Comparison of ENCODE assay signal across 9 mouse cellular contexts in the genomic region with DNA sequence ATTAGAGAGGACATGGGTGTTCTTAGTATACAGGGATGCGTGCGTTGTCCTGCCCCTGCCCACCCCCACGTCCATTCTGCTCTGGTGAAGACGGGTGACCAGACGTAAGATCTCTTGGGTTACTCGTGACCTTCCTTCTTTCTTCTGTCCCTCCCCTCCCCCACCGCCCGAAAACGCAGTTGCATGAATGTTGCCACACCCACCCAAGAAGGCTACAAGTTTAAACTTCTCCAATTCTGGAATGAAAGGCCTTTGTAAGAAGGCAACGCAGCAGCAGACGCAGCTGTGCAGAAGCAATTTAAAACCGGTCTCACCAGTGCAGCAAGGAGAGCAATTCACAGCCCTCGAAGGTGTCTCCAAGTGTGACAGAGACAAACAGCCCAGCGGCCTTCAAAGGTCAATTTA. TPM values are rescaled to one million over a fixed set of nuclear protein-coding genes. Genes with fewer than 3 reads are reported as not detected.
DNase-seq lines count a peak whose midpoint lies in the region; ATAC-seq lines count a peak whose summit lies in the region.
"Had no signal": no experiment of that assay in that cellular context is flagged by ENCODE, and none has a peak within 500 bp of the region (broad histone marks: within the 10 kb centered on the region; RNA-seq: fewer than 3 reads in every experiment).

No protein-coding gene starts in this region.

- H3K9ac ChIP-seq in kidney, embryonic 14.5 days (ENCODE audit: low read depth, low read length): no peak overlapping the region
- H3K9ac ChIP-seq in embryonic facial prominence, embryonic 15.5 days: no peak overlapping the region
- H3K9ac ChIP-seq in limb, embryonic 13.5 days: no peak overlapping the region
- no peak overlapping the region for H3K9ac ChIP-seq in stomach, embryonic 14.5 days (replicated peaks; ENCODE audit: low read depth, low read length)

- H3K4me1 ChIP-seq in kidney, embryonic 14.5 days (ENCODE audit: control insufficient read depth, insufficient read depth, low read length): peaks cover 4% of the 10 kb centered on the region; the same call in 1 of the 2 replicates
- peaks cover 7% of the 10 kb centered on the region; the same call in 1 of the 2 replicates for H3K4me1 ChIP-seq in embryonic facial prominence, embryonic 15.5 days
- peaks cover 15% of the 10 kb centered on the region; the same call in 1 of the 2 replicates for H3K4me1 ChIP-seq in limb, embryonic 13.5 days
- H3K4me1 ChIP-seq in stomach, embryonic 14.5 days (ENCODE audit: control insufficient read depth, insufficient read depth, low read length): no peaks in the 10 kb centered on the region
- H3K4me1 ChIP-seq in midbrain, embryonic 10.5 days: no peaks in the 10 kb centered on the region

- H3K36me3 ChIP-seq in kidney, embryonic 14.5 days (ENCODE audit: control insufficient read depth, insufficient read depth, low read length): no peaks in the 10 kb centered on the region
- no peaks in the 10 kb centered on the region for H3K36me3 ChIP-seq in embryonic facial prominence, embryonic 15.5 days
- no peaks in the 10 kb centered on the region for H3K36me3 ChIP-seq in limb, embryonic 13.5 days
- no peaks in the 10 kb centered on the region for H3K36me3 ChIP-seq in stomach, embryonic 14.5 days (ENCODE audit: control insufficient read depth, insufficient read depth, low read length)
- H3K36me3 ChIP-seq in midbrain, embryonic 10.5 days: no peaks in the 10 kb centered on the region

- H3K4me3 ChIP-seq in kidney, embryonic 14.5 days (ENCODE audit: low read length): no peak overlapping the region
- no peak overlapping the region; the same call in 1 of the 2 replicates for H3K4me3 ChIP-seq in embryonic facial prominence, embryonic 15.5 days (replicated peaks)
- H3K4me3 ChIP-seq in limb, embryonic 13.5 days: no peak overlapping the region
- no peak overlapping the region for H3K4me3 ChIP-seq in stomach, embryonic 14.5 days (ENCODE audit: low read depth, low read length)
- no peak overlapping the region for H3K4me3 ChIP-seq in midbrain, embryonic 10.5 days

- WGBS in kidney, embryonic 14.5 days: 18% methylated on average over 14 of the region's 14 CpGs
- WGBS in embryonic facial prominence, embryonic 15.5 days: 42% methylated on average over 14 of the region's 14 CpGs
- 37% methylated on average over 14 of the region's 14 CpGs for WGBS in limb, embryonic 13.5 days
- 39% methylated on average over 14 of the region's 14 CpGs for WGBS in stomach, embryonic 14.5 days
- WGBS in midbrain, embryonic 10.5 days: 75% methylated on average over 14 of the region's 14 CpGs

- no peaks in the 10 kb centered on the region for H3K27me3 ChIP-seq in kidney, embryonic 14.5 days (ENCODE audit: control insufficient read depth, insufficient read depth, low read length)
- H3K27me3 ChIP-seq in embryonic facial prominence, embryonic 15.5 days: no peaks in the 10 kb centered on the region
- no peaks in the 10 kb centered on the region for H3K27me3 ChIP-seq in limb, embryonic 13.5 days
- no peaks in the 10 kb centered on the region for H3K27me3 ChIP-seq in stomach, embryonic 14.5 days (ENCODE audit: control insufficient read depth, insufficient read depth, low read length)
- no peaks in the 10 kb centered on the region for H3K27me3 ChIP-seq in midbrain, embryonic 10.5 days (ENCODE audit: low read depth, poor library complexity, severe bottlenecking)

- H3K4me2 ChIP-seq in kidney, embryonic 14.5 days (replicated peaks; ENCODE audit: low read depth, low read length): no peak overlapping the region
- 0 out of 2 replicates have a peak overlapping the region, but pooled peaks have one; percentile 17 for H3K4me2 ChIP-seq in embryonic facial prominence, embryonic 15.5 days (replicated peaks)
- H3K4me2 ChIP-seq in limb, embryonic 13.5 days (replicated peaks): 0 out of 2 replicates have a peak overlapping the region, but pooled peaks have one; percentile 0
- 0 out of 2 replicates have a peak overlapping the region, but pooled peaks have one; percentile 4 for H3K4me2 ChIP-seq in stomach, embryonic 14.5 days (replicated peaks; ENCODE audit: low read depth, low read length)

- ATAC-seq in kidney, embryonic 14.5 days (ENCODE audit: low FRiP score, low TSS enrichment): 0 out of 2 replicates have a peak, but pooled peaks have one; percentile 21
- 0 out of 2 replicates have a peak, but pooled peaks have one; percentile 56 for ATAC-seq in embryonic facial prominence, embryonic 15.5 days (ENCODE audit: insufficient number of reproducible peaks, low FRiP score, low TSS enrichment, low read depth)
- peak; percentile 26; the same call in 1 of the 2 replicates for ATAC-seq in limb, embryonic 13.5 days (ENCODE audit: low FRiP score, low read depth)
- ATAC-seq in stomach, embryonic 14.5 days (ENCODE audit: insufficient number of reproducible peaks, insufficient read depth, low FRiP score, low read depth): peak; percentile 80

- no peaks in the 10 kb centered on the region for H3K9me3 ChIP-seq in kidney, embryonic 14.5 days (ENCODE audit: control insufficient read depth, low read length)
- no peaks in the 10 kb centered on the region for H3K9me3 ChIP-seq in embryonic facial prominence, embryonic 15.5 days (replicated peaks)
- H3K9me3 ChIP-seq in limb, embryonic 13.5 days: no peaks in the 10 kb centered on the region
- no peaks in the 10 kb centered on the region for H3K9me3 ChIP-seq in stomach, embryonic 14.5 days (ENCODE audit: control insufficient read depth, low read depth, low read length)
- no peaks in the 10 kb centered on the region for H3K9me3 ChIP-seq in midbrain, embryonic 10.5 days (replicated peaks)

- no peak overlapping the region for H3K27ac ChIP-seq in kidney, embryonic 14.5 days (ENCODE audit: low read depth, low read length)
- peak overlapping the region; percentile 83 for H3K27ac ChIP-seq in embryonic facial prominence, embryonic 15.5 days (replicated peaks)
- no peak overlapping the region for H3K27ac ChIP-seq in limb, embryonic 13.5 days
- H3K27ac ChIP-seq in stomach, embryonic 14.5 days (ENCODE audit: low read length): peak overlapping the region; percentile 55
- H3K27ac ChIP-seq in midbrain, embryonic 10.5 days (replicated peaks): no peak overlapping the region

- no peak for DNase-seq in kidney, adult 9 months
- DNase-seq in midbrain, embryonic 10.5 days (ENCODE audit: low spot score): no peak
- no peak for DNase-seq in c-Kit-positive CD71-positive TER-119-positive erythroid progenitor cells, embryonic 14.5 days (ENCODE audit: low spot score)
- DNase-seq in right cerebral cortex, adult 2 months (ENCODE audit: low spot score in 2 of 2): no peak
- DNase-seq: cerebellum, postnatal 36 days had no signal

RNA-seq across cellular contexts. Expression of a gene that starts 16.0 kb away (rescaled TPM):
- 0.14 and 0.69 TPM in 2 replicates for polyA plus RNA-seq in kidney, embryonic 14.5 days (2014; fragmentation: Nextera tagmentation; extraction: Ambion mirVana)
- polyA plus RNA-seq in embryonic facial prominence, embryonic 15.5 days (2015; fragmentation: Nextera tagmentation; extraction: Ambion mirVana): 1.0 and 1.2 TPM in 2 replicates
- 1.5 and 1.7 TPM in 2 replicates for polyA plus RNA-seq in limb, embryonic 13.5 days (2015; fragmentation: Nextera tagmentation; extraction: Ambion mirVana)
- polyA plus RNA-seq in stomach, embryonic 14.5 days (2014; fragmentation: Nextera tagmentation; extraction: Ambion mirVana): 0.26 TPM in 1 of 2 replicates, not detected in the other
- 0.22 and 0.27 TPM in 2 replicates for polyA plus RNA-seq in midbrain, embryonic 10.5 days (2016; fragmentation: Nextera tagmentation; extraction: Ambion mirVana)

RNA-seq across cellular contexts. Expression of a gene that starts 40.1 kb away (rescaled TPM):
- 13.0 and 16.6 TPM in 2 replicates for polyA plus RNA-seq in kidney, embryonic 14.5 days (2014; fragmentation: Nextera tagmentation; extraction: Ambion mirVana)
- 14.9 and 19.1 TPM in 2 replicates for polyA plus RNA-seq in embryonic facial prominence, embryonic 15.5 days (2015; fragmentation: Nextera tagmentation; extraction: Ambion mirVana)
- 9.3 and 9.9 TPM in 2 replicates for polyA plus RNA-seq in limb, embryonic 13.5 days (2015; fragmentation: Nextera tagmentation; extraction: Ambion mirVana)
- polyA plus RNA-seq in stomach, embryonic 14.5 days (2014; fragmentation: Nextera tagmentation; extraction: Ambion mirVana): 11.1 and 14.5 TPM in 2 replicates
- polyA plus RNA-seq in midbrain, embryonic 10.5 days (2016; fragmentation: Nextera tagmentation; extraction: Ambion mirVana): 5.7 and 7.1 TPM in 2 replicates

Comparison
In these comparisons a context has a peak if more than half of its experiments do, and no peak if none do; other contexts are left out.
1. ATAC-seq: peak in every context shown above with its lines; median percentile 80 in stomach, embryonic 14.5 days; 56 in embryonic facial prominence, embryonic 15.5 days; 26 in limb, embryonic 13.5 days; 21 in kidney, embryonic 14.5 days.
2. H3K27ac ChIP-seq: peak in embryonic facial prominence, embryonic 15.5 days (single experiment) and stomach, embryonic 14.5 days (single experiment); none in kidney, embryonic 14.5 days (single experiment), limb, embryonic 13.5 days (single experiment) and midbrain, embryonic 10.5 days (single experiment).